Mouse (Mus musculus) limb, embryonic 10.5 days (tissue): ENCODE measurements at regions not wholly inside any gene's neighbourhood (a gene's known extent, or its start where the extent isn't known, plus 50 kb on each side); places are given as distances from the start of the nearest gene placed in this dataset.

Source experiments
- DNase-seq: peaks from one replicate; pipeline ENCODE4 v3.0.0-alpha.2; 2017; ENCODE audit warnings: low spot score
- H3K27ac ChIP-seq: fragments of 300-500 bp; sonication (generic); 2 replicates; pipeline ENCODE4 v1.5.1; 2016; ENCODE audit warnings: mild to moderate bottlenecking
- H3K27me3 ChIP-seq: fragments of 300-500 bp; sonication (generic); 2 replicates; pipeline ENCODE4 v1.6.1; 2016; ENCODE audit warnings: low read depth, mild to moderate bottlenecking; ENCODE audit not compliant: poor library complexity, severe bottlenecking
- H3K36me3 ChIP-seq: fragments of 300-500 bp; sonication (generic); 2 replicates; pipeline ENCODE4 v1.6.1; 2016; ENCODE audit warnings: mild to moderate bottlenecking, moderate library complexity
- H3K4me1 ChIP-seq: fragments of 300-500 bp; sonication (generic); 2 replicates; pipeline ENCODE4 v1.6.1; 2016
- H3K4me3 ChIP-seq: fragments of 300-500 bp; sonication (generic); 2 replicates; pipeline ENCODE4 v1.5.1; 2016; ENCODE audit warnings: mild to moderate bottlenecking, moderate library complexity
- H3K9me3 ChIP-seq: fragments of 300-500 bp; sonication (generic); replicated peaks from 2 replicates; pipeline ENCODE4 v1.6.1; 2016; ENCODE audit warnings: mild to moderate bottlenecking
- WGBS: fragments of 180-500 bp; shearing (Covaris S2); methylation state at CpG from one replicate; pipeline ENCODE4 v1.1.7; 2016; 5-methylcytosine and 5-hydroxymethylcytosine counted together

- WGBS: 70% methylated on average over 1 of the region's 1 CpGs
- DNase-seq: no peak
- peaks cover 4% of the 10 kb centered on the region; the same call in 1 of the 2 replicates for H3K27me3 ChIP-seq
- H3K4me3 ChIP-seq: no peak overlapping the region
- peaks cover 10% of the 10 kb centered on the region for H3K4me1 ChIP-seq
- H3K27ac ChIP-seq: no peak overlapping the region
- no peaks in the 10 kb centered on the region for H3K9me3 ChIP-seq
- no peaks in the 10 kb centered on the region for H3K36me3 ChIP-seq
These were observed 51.1 kb upstream of the Ttc29 start for GRCm38 (mm10) chr8:78162046-78162445.

DNA sequence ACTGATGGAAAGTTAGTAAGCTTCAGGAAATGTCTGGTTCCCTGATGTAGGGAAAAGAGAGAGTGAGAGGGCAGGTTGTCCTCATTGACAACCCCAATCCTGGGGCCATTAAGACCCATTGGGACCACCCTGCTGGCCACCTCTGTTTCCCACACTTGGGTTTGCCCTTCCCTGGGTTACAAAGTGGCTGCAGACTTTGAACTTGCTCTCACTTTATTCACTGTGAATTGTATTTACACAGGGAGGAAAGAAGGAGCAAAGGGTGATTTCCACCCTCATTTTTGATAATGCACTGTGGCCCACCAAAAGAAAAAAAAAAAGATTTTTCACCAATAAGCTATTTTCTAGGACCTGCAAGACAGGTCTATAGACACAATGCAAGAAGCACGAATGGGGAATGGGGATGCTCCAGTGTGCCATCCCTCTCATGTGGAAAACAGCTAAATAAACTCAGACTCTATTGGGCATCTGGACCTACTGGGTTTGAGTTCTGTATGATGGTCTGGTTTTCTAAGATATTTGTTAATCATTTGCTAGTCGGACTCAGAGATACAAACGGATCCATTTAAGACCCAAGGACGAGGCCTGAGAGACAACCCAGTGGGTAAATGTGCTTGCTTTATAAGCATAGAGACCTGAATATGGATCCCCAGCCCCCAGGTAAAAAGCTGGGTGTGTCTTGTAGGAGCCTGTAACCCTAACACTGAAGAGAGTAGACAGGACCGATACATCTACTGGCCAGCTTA lies 50.2 kb upstream of the Ttc29 start:
- Histone ChIP-seq H3K27ac (no peak overlapping the region), H3K4me3 (no peak overlapping the region), H3K36me3 (no peaks in the 10 kb centered on the region), H3K27me3 (peaks cover 4% of the 10 kb centered on the region; the same call in 1 of the 2 replicates), H3K9me3 (no peaks in the 10 kb centered on the region), H3K4me1 (peaks cover 8% of the 10 kb centered on the region)
- WGBS: 91% methylated on average over 5 of the region's 5 CpGs
- no peak for DNase-seq
